Comparison of ENCODE assay signal across 25 mouse cellular contexts in the genomic region with DNA sequence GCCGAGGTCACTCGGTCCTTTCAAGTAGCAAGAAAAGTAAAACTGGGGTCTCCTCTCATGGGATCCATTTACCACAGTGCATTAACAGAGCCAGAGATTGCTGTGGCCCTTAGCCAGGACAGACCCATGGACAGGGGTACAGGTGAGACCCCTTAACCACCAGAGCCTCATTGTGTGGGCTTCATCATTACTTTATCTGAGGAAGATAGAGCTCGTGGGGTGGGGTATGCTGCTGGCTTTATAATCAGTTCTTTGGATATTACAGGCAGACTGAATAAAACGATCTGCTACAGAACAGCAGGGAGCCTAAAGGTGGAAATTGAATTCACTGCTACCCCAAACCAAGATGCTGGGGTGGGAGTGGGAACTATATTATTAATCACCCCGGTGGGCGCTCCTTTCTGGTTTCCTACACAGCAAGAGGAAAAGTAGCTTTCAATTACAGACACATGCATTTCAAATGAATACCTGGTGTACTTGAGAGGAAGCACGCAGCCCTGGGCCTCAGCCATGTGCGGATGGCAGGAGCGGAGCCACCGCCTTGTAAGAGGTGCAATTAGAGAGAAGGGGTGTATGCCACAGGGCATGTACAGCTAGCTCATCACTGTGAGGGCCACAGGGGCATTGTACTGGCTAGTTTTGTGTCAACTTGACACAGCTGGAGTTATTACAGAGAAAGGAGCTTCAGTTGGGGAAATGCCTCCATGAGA. TPM values are rescaled to one million over a fixed set of nuclear protein-coding genes. Genes with fewer than 3 reads are reported as not detected.
DNase-seq lines count a peak whose midpoint lies in the region; ATAC-seq lines count a peak whose summit lies in the region.
"Had no signal": no experiment of that assay in that cellular context is flagged by ENCODE, and none has a peak within 500 bp of the region (broad histone marks: within the 10 kb centered on the region; RNA-seq: fewer than 3 reads in every experiment).

No protein-coding gene starts in this region.

- peak; percentile 70; the same call in 1 of the 2 replicates for ATAC-seq in midbrain, embryonic 13.5 days
- 0 out of 2 replicates have a peak, but pooled peaks have one; percentile 29 for ATAC-seq in limb, embryonic 11.5 days (ENCODE audit: insufficient number of reproducible peaks, low FRiP score, low TSS enrichment, low read depth)
- ATAC-seq in neural tube, embryonic 14.5 days (ENCODE audit: low read depth) = peak; percentile 58; the same call in 1 of the 2 replicates
- ATAC-seq in frontal cortex, adult (ENCODE audit: low TSS enrichment) = no peak
- ATAC-seq: intestine, embryonic 15.5 days; Patski had no signal

- peaks cover 20% of the 10 kb centered on the region for H3K4me1 ChIP-seq in midbrain, embryonic 13.5 days (replicated peaks)
- H3K4me1 ChIP-seq in midbrain, embryonic 10.5 days = peaks cover 13% of the 10 kb centered on the region
- 0 out of 2 replicates have a peak, but pooled peaks cover 7% of the 10 kb centered on the region for H3K4me1 ChIP-seq in limb, embryonic 11.5 days (ENCODE audit: control insufficient read depth, insufficient read depth, low read length)
- 0 out of 2 replicates have a peak, but pooled peaks cover 2% of the 10 kb centered on the region for H3K4me1 ChIP-seq in neural tube, embryonic 14.5 days (ENCODE audit: control insufficient read depth, insufficient read depth, low read length)
- H3K4me1 ChIP-seq: intestine, embryonic 15.5 days had no signal

- H3K9me3 ChIP-seq in midbrain, embryonic 13.5 days = no peaks in the 10 kb centered on the region
- no peaks in the 10 kb centered on the region for H3K9me3 ChIP-seq in midbrain, embryonic 10.5 days (replicated peaks)
- no peaks in the 10 kb centered on the region for H3K9me3 ChIP-seq in limb, embryonic 11.5 days (ENCODE audit: control insufficient read depth, low read length)
- no peaks in the 10 kb centered on the region for H3K9me3 ChIP-seq in neural tube, embryonic 14.5 days (ENCODE audit: control insufficient read depth, low read length)
- H3K9me3 ChIP-seq: embryonic facial prominence, embryonic 15.5 days; heart, embryonic 15.5 days; intestine, embryonic 15.5 days; liver, embryonic 15.5 days had no signal

- H3K27me3 ChIP-seq in midbrain, embryonic 13.5 days = no peaks in the 10 kb centered on the region
- no peaks in the 10 kb centered on the region for H3K27me3 ChIP-seq in midbrain, embryonic 10.5 days (ENCODE audit: low read depth, poor library complexity, severe bottlenecking)
- no peaks in the 10 kb centered on the region for H3K27me3 ChIP-seq in limb, embryonic 11.5 days (ENCODE audit: control insufficient read depth, insufficient read depth, low read length)
- H3K27me3 ChIP-seq in neural tube, embryonic 14.5 days (ENCODE audit: control insufficient read depth, insufficient read depth, low read length) = no peaks in the 10 kb centered on the region
- H3K27me3 ChIP-seq: embryonic facial prominence, embryonic 15.5 days; heart, embryonic 15.5 days; intestine, embryonic 15.5 days; liver, embryonic 15.5 days; Patski had no signal

- H3K36me3 ChIP-seq in midbrain, embryonic 13.5 days = no peaks in the 10 kb centered on the region
- no peaks in the 10 kb centered on the region for H3K36me3 ChIP-seq in midbrain, embryonic 10.5 days
- H3K36me3 ChIP-seq in limb, embryonic 11.5 days (ENCODE audit: control insufficient read depth, insufficient read depth, low read length) = no peaks in the 10 kb centered on the region
- no peaks in the 10 kb centered on the region for H3K36me3 ChIP-seq in neural tube, embryonic 14.5 days (ENCODE audit: control insufficient read depth, insufficient read depth, low read length)
- H3K36me3 ChIP-seq: embryonic facial prominence, embryonic 15.5 days; heart, embryonic 15.5 days; intestine, embryonic 15.5 days; liver, embryonic 15.5 days had no signal

- H3K27ac ChIP-seq in midbrain, embryonic 13.5 days = 0 out of 2 replicates have a peak overlapping the region, but pooled peaks have one; percentile 19
- no peak overlapping the region for H3K27ac ChIP-seq in midbrain, embryonic 10.5 days (replicated peaks)
- H3K27ac ChIP-seq in limb, embryonic 11.5 days (replicated peaks; ENCODE audit: low read depth, low read length) = peak overlapping the region; percentile 18; the same call in 1 of the 2 replicates
- H3K27ac ChIP-seq in neural tube, embryonic 14.5 days (ENCODE audit: low read depth, low read length) = no peak overlapping the region
- H3K27ac ChIP-seq: embryonic facial prominence, embryonic 15.5 days; heart, adult 2 months; heart, embryonic 15.5 days; intestine, embryonic 15.5 days; left cerebral cortex, adult 2 months; liver, embryonic 15.5 days; stomach, postnatal 0 days had no signal

- H3K4me3 ChIP-seq in midbrain, embryonic 13.5 days (replicated peaks) = no peak overlapping the region
- H3K4me3 ChIP-seq in midbrain, embryonic 10.5 days = no peak overlapping the region
- H3K4me3 ChIP-seq in limb, embryonic 11.5 days (ENCODE audit: low read depth, low read length) = no peak overlapping the region
- H3K4me3 ChIP-seq in neural tube, embryonic 14.5 days (ENCODE audit: low read depth, low read length) = no peak overlapping the region
- H3K4me3 ChIP-seq: embryonic facial prominence, embryonic 15.5 days; heart, adult 2 months; heart, embryonic 15.5 days; intestine, embryonic 15.5 days; left cerebral cortex, adult 2 months; liver, embryonic 15.5 days had no signal

- DNase-seq in midbrain, embryonic 10.5 days (ENCODE audit: low spot score) = no peak
- peak; percentile 28 for DNase-seq in forelimb bud, embryonic 11.5 days (ENCODE audit: low read depth, low spot score)
- peak; percentile 54 for DNase-seq in limb, embryonic 11.5 days (ENCODE audit: low spot score)
- no peak for DNase-seq in layer of hippocampus, postnatal 10 days (ENCODE audit: low spot score in 2 of 2)
- DNase-seq: adrenal gland, adult 8-10 months; cerebellum, adult 9-11 months; gastrocnemius, postnatal 10 days; heart, adult 2 months; heart, postnatal 4 days; kidney, adult 9 months; kidney, postnatal 25 days; left cerebral cortex, postnatal 4 days; lung, postnatal 10 days; thymus, postnatal 36 days had no signal

- 65% methylated on average over 10 of the region's 10 CpGs for WGBS in midbrain, embryonic 13.5 days
- 81% methylated on average over 10 of the region's 10 CpGs for WGBS in midbrain, embryonic 10.5 days
- 51% methylated on average over 10 of the region's 10 CpGs for WGBS in limb, embryonic 11.5 days
- 71% methylated on average over 10 of the region's 10 CpGs for WGBS in neural tube, embryonic 14.5 days

- no peak overlapping the region for H3K9ac ChIP-seq in midbrain, embryonic 13.5 days (replicated peaks)
- H3K9ac ChIP-seq in limb, embryonic 11.5 days (ENCODE audit: low read length) = no peak overlapping the region
- 0 out of 2 replicates have a peak overlapping the region, but pooled peaks have one; percentile 11 for H3K9ac ChIP-seq in neural tube, embryonic 14.5 days (replicated peaks; ENCODE audit: low read depth, low read length)
- H3K9ac ChIP-seq: embryonic facial prominence, embryonic 15.5 days; heart, embryonic 15.5 days; intestine, embryonic 15.5 days; liver, embryonic 15.5 days had no signal

- no peak overlapping the region for H3K4me2 ChIP-seq in midbrain, embryonic 13.5 days (replicated peaks)
- no peak overlapping the region for H3K4me2 ChIP-seq in limb, embryonic 11.5 days (ENCODE audit: low read depth, severe bottlenecking)
- no peak overlapping the region for H3K4me2 ChIP-seq in neural tube, embryonic 14.5 days (ENCODE audit: low read depth, low read length)
- H3K4me2 ChIP-seq: embryonic facial prominence, embryonic 15.5 days; heart, embryonic 15.5 days; intestine, embryonic 15.5 days; liver, embryonic 15.5 days had no signal

RNA-seq across cellular contexts. Expression of a gene that starts 33.1 kb away (rescaled TPM):
- 4.9 and 6.7 TPM in 2 replicates for polyA plus RNA-seq in midbrain, embryonic 13.5 days (2015; fragmentation: Nextera tagmentation; extraction: Ambion mirVana)
- polyA plus RNA-seq in midbrain, embryonic 10.5 days (2016; fragmentation: Nextera tagmentation; extraction: Ambion mirVana) = 8.4 and 9.6 TPM in 2 replicates
- polyA plus RNA-seq in limb, embryonic 11.5 days (2014; fragmentation: Nextera tagmentation; extraction: Ambion mirVana) = 15.8 and 18.4 TPM in 2 replicates
- polyA plus RNA-seq in neural tube, embryonic 14.5 days (2014; fragmentation: Nextera tagmentation; extraction: Ambion mirVana) = 0.08 and 4.4 TPM in 2 replicates
- total RNA-seq in layer of hippocampus, postnatal 10 days (2021) = 1 to 10 TPM; 4.1 to 4.2 TPM
- total RNA-seq: megakaryocyte, adult 5-6 weeks had no signal
- polyA plus RNA-seq: Patski had no signal

Comparison
In these comparisons a context has a peak if more than half of its experiments do, and no peak if none do; other contexts are left out.
1. H3K27ac ChIP-seq: peak in midbrain, embryonic 13.5 days (single experiment) and limb, embryonic 11.5 days (single experiment); none in midbrain, embryonic 10.5 days (single experiment) and neural tube, embryonic 14.5 days (single experiment).
2. DNase-seq: peak in forelimb bud, embryonic 11.5 days (single experiment) and limb, embryonic 11.5 days (single experiment); none in midbrain, embryonic 10.5 days (single experiment) and layer of hippocampus, postnatal 10 days (0 of 2).